Mouse (Mus musculus) adrenal gland, adult 10 weeks (tissue): ENCODE measurements around the gene Krtap5-1. TPM values are rescaled to one million over a fixed set of nuclear protein-coding genes. Genes with fewer than 3 reads are reported as not detected.

Experiments used
- polyA plus RNA-seq: library from polyadenylated mRNA; stranded (reverse); fragments of 350-450 nt; fragmentation: Illumina TruSeq; extraction: RNeasy Lipid Tissue Mini Kit (QIAGEN cat#74804); gene quantifications from one replicate; pipeline ENCODE4 v1.2.3, GENCODE M21; 2014; ENCODE audit warnings: low read depth, low replicate concordance

The Krtap5-1 gene
- polyA plus RNA-seq, result not detected

DNA sequence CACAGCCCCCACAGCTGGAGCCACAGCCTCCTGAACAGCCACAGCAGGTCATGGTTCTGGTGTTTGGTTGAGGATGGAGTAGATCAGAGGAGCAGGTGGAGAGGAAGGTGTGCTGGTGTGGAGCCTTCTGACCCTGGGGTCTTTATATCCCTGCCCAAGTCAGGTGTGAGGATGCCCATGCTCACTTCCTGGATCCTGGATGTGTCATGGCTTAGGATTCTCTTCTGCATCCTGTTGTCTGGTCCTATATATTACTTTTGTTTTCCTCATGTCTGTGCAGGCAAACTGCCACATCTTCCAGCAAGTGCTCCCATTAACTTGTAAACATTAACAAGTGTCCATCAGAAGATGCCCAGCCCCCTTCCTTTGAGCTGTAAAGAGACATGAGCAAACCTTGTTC, at the start of gene Krtap5-1:
Krtap5-1 (minus strand) TSS at position 101 of the 400 bp plus-strand sequence.

GRCm38 (mm10) chr7:142303249-142303648, 6.3 kb upstream of the Krtap5-1 start, which contains the start of gene Krtap5-4:
Gene Krtap5-4 (plus strand): TSS chr7:142303549.

DNA sequence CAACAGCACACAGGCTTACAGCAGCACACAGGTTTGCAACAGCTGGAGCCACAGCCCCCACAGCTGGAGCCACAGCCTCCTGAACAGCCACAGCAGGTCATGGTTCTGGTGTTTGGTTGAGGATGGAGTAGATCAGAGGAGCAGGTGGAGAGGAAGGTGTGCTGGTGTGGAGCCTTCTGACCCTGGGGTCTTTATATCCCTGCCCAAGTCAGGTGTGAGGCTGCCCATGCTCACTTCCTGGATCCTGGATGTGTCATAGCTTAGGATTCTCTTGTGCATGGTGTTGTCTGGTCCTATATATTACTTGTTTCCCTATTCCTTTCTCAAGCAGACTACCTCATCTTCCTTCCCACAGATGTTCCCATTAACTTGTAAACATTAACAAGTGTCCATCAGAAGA, 22.7 kb downstream of the Krtap5-1 start, which contains the start of gene Gm4559:
Gm4559 (minus strand) TSS at position 101 of the 400 bp plus-strand sequence.

DNA sequence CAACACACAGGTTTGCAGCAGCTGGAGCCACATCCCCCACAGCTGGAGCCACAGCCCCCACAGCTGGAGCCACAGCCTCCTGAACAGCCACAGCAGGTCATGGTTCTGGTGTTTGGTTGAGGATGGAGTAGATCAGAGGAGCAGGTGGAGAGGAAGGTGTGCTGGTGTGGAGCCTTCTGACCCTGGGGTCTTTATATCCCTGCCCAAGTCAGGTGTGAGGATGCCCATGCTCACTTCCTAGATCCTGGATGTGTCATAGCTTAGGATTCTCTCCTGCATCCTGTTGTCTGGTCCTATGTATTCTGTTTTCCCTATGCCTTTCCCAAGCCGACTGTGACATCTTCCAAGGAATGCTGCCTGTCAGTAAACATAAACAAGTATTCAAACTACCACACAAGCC, 38.7 kb downstream of the Krtap5-1 start, which contains the start of gene Gm2431:
Gm2431 (minus strand) TSS at position 101 of the 400 bp plus-strand sequence.

Other genes starting within 250 kb of the Krtap5-1 start
- 13.5 TPM for gene Mob2, start 236.1 kb downstream of the Krtap5-1 start, polyA plus RNA-seq
- gene Dusp8, start 201.3 kb downstream of the Krtap5-1 start, polyA plus RNA-seq, result 2.4 TPM
- gene Gm45618, start 176.4 kb downstream of the Krtap5-1 start, polyA plus RNA-seq, result not detected
- not detected for gene Gm39115, start 161.1 kb downstream of the Krtap5-1 start, polyA plus RNA-seq
- gene Gm45337, start 152.5 kb downstream of the Krtap5-1 start, polyA plus RNA-seq, result not detected
- not detected for gene Gm29735, start 140.0 kb downstream of the Krtap5-1 start, polyA plus RNA-seq
- not detected for gene Gm4553, start 131.4 kb downstream of the Krtap5-1 start, polyA plus RNA-seq
- gene Krtap5-2, start 121.1 kb downstream of the Krtap5-1 start, polyA plus RNA-seq, result not detected
- gene Gm10153, start 106.7 kb downstream of the Krtap5-1 start, polyA plus RNA-seq, result not detected
- gene Krtap5-3, start 95.8 kb downstream of the Krtap5-1 start, polyA plus RNA-seq, result not detected
- gene Gm7579, start 85.3 kb downstream of the Krtap5-1 start, polyA plus RNA-seq, result not detected
- gene Krtap5-5, start 67.1 kb downstream of the Krtap5-1 start, polyA plus RNA-seq, result not detected
- gene Gm40460, start 56.0 kb downstream of the Krtap5-1 start, polyA plus RNA-seq, result not detected
- not detected for gene Gm2431, start 38.8 kb downstream of the Krtap5-1 start, polyA plus RNA-seq
- gene Gm4559, start 22.8 kb downstream of the Krtap5-1 start, polyA plus RNA-seq, result not detected
- gene Krtap5-4, start 6.4 kb upstream of the Krtap5-1 start, polyA plus RNA-seq, result not detected
- not detected for gene Ifitm10, start 76.6 kb upstream of the Krtap5-1 start, polyA plus RNA-seq
- gene Gm49369, start 85.5 kb upstream of the Krtap5-1 start, polyA plus RNA-seq, result 31.1 TPM
- gene Ctsd, start 90.9 kb upstream of the Krtap5-1 start, polyA plus RNA-seq, result 97.6 TPM
- not detected for gene Syt8, start 137.7 kb upstream of the Krtap5-1 start, polyA plus RNA-seq
- 4.4 TPM for gene Tnni2, start 144.7 kb upstream of the Krtap5-1 start, polyA plus RNA-seq
- gene Lsp1, start 163.7 kb upstream of the Krtap5-1 start, polyA plus RNA-seq, result 3.0 TPM
- 37.0 TPM for gene Tnnt3, start 201.7 kb upstream of the Krtap5-1 start, polyA plus RNA-seq
- 3.2 TPM for gene Mrpl23, start 235.6 kb upstream of the Krtap5-1 start, polyA plus RNA-seq